Mouse (Mus musculus) liver, embryonic 18 days (tissue): ENCODE measurements around the gene Gm38394. TPM values are rescaled to one million over a fixed set of nuclear protein-coding genes. Genes with fewer than 3 reads are reported as not detected.

ENCODE experiments used
- polyA plus RNA-seq: library from polyadenylated mRNA; depleted of rRNA; stranded (reverse); fragments of >200 nt; gene quantifications from 2 replicates; pipeline ENCODE4 v1.2.3, GENCODE M21; 2012; rRNA removed

The Gm38394 gene
- polyA plus RNA-seq = 1.9 and 2.2 TPM in 2 replicates

DNA sequence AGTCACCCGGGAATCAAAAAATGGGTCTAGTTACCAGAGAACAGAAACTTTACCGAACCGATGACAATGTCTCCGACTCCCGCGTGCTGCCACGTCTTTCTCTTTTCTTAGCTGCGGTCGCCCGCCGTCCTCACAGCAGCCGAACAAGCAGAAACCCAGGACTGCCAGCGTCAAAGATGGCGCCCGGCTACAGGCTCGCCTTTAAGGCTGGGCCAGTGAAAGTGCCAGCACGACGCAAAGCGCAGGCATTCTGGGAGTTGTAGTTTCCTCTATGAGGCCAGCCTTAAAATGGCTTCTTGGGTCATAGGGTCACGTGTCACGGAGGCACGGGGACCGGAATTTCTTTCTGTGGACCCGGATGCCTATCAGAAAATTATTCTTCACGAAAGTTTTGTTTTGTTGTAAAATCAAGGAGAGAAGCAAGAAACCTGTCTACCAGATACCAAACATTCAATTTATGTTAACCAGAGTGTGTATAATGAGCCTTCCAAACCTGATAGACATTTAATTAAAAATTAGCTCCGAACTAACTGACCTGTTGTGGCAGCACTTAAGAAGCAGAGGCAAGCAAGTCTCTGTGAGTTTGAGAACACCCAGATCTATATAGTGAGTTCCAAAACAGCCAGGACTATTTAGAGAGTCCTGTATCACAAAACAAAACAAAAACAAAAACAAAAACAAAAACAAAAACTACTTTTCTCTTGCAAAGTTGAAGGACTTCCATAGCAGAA lies at the start of gene Gm38394:
Gene Gm38394, minus strand, starts transcription at position 116 of the 731 bp plus-strand sequence.

DNA sequence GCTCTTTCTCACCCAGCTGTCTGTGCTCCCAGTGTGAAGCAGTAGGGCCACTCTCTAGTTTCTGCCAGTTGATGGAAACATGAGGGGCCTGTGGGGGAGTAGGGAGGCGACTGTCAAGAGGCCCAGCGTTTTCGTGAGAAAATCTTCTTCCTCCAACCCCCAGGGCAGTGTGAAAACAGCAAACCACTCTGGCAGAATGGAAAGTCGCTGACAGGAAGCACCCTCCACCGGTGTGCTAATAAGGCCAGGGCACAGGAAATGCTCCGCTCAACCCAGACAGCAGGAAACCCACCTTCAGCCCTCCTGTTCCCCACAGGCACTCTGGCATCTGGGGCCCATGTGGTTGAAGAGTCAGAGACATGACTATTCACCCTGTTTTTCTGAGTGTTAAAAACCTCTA lies 28.8 kb upstream of the Gm38394 start, which contains the start of gene Lax1:
Gene Lax1, minus strand, starts transcription at position 212 of the 400 bp plus-strand sequence.

DNA sequence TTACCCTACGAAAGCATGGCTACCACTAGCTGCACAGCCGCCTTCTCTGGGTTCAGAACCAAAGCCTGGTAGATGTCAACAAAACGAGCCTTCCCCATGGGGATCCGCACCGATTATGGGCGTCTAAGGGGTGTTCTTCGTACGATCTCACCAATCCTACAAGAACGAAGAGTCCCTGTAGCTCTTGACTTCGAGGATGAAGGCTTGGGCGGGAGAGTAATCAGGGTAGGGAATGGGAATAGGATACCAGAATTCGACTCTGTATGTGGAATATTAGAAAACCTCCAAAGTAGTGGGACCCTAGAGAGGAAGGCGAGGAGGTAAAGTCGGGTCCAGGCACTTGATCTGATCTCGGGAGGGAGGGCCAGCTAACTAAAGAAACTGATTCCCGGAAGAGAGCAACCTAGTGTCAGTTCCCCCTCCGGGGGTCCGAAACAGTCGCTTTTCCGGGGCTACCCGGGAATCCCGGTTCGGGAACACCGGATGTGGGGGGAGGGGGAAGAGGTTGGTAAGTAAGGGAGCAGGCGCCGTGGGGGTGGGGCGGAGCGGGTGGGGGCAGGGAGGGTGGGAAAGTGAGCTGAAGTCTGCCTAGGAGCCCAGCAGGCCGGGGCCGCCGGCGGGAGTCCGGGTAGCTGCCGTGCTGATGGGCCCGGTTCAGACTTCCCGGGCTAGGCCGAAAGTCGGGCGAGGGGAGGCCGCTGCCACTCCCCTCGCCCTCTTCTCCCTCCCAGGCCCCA lies 484 bp downstream of the Gm38394 start, which contains the start of gene Zbed6:
Gene Zbed6, minus strand, starts transcription at position 420 of the 737 bp plus-strand sequence.

DNA sequence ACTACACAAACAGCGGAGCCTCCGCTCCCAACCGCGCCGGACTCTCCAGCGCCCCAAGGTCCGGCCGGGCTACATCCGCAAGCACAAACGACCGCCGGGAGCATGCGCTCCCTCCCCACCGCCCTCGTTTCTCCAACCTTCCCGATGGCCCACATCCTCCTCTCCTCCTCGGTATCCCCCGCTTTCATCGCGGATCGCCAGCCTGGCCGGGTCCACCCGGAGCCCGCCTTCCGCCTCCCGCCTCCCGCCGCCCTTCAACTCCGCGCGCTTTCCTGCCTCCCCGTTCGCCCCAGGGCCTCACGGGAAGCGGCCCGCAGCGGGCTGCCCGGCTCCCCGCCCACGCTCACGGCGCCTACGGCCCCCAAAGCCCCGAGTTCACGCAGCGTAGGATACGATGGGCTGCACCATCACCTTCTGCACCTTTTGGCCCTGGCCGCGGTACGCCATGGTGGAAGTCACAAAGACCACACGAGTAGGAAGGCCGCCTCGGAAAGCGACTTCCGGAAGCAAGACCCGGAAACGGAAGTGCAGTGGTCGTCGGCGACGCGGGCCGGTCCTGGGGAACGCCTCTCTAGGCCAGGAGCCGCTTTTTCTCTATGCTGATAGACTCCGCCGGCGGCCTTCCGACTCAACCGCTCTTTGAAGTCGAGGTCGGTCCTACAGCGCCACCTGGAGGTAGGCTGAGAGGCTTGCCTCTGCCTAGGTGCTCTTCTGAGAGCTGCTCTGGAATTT lies 51.2 kb downstream of the Gm38394 start, which contains the start of gene Snrpe:
Gene Snrpe, minus strand, starts transcription at position 521 of the 732 bp plus-strand sequence.

Other genes starting within 250 kb of the Gm38394 start
- 5.7 and 6.4 TPM in 2 replicates for gene Sox13, start 236.9 kb downstream of the Gm38394 start, polyA plus RNA-seq
- 149 and 152 TPM in 2 replicates for gene Snrpe, start 51.0 kb downstream of the Gm38394 start, polyA plus RNA-seq
- gene Zbed6, start 433 bp downstream of the Gm38394 start, polyA plus RNA-seq = 1.7 and 1.9 TPM in 2 replicates
- gene Lax1, start 28.8 kb upstream of the Gm38394 start, polyA plus RNA-seq = 1.3 and 1.4 TPM in 2 replicates
- gene Atp2b4, start 139.7 kb upstream of the Gm38394 start, polyA plus RNA-seq = 6.2 and 7.6 TPM in 2 replicates
- 0.16 and 0.22 TPM in 2 replicates for gene Optc, start 246.7 kb upstream of the Gm38394 start, polyA plus RNA-seq